In the genomic region with DNA sequence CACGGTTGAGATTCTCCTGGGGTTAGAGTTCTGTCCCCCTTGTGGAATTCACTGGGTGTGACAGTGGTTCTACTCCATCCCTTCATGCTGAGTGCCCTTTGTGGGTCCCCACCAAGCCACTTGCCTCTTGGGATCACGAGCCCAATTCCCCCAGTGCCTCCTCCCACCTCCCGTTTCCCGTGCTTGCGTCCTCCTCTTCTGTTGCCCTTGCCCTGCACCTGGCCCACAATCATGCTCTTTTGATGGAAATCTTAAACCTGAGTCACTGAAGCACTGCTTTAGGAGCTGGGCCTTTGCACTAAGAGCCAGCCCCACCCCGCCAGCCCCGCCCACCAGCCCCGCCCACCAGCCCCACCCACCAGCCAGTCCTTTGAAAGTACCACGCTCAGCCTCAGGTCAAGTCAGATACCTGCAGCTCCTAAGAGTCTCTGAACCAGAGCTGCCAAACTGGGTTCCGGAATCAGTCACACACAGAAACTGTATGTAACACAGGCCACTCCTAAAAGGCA, we compare ENCODE assay signal across 13 mouse cellular contexts.
A peak's percentile ranks its signal among the peaks of the same experiment; 100 is the strongest.
DNase-seq lines count a peak whose midpoint lies in the region; ATAC-seq and TF ChIP-seq lines count a peak whose summit lies in the region.
"Had no signal": no experiment of that assay in that cellular context is flagged by ENCODE, and none has a peak within 500 bp of the region (broad histone marks: within the 10 kb centered on the region; RNA-seq: fewer than 3 reads in every experiment).

No protein-coding gene starts in this region.

- no peaks in the 10 kb centered on the region for H3K27me3 ChIP-seq in CH12.LX (replicated peaks)
- no peaks in the 10 kb centered on the region for H3K27me3 ChIP-seq in kidney, embryonic 15.5 days
- no peaks in the 10 kb centered on the region for H3K27me3 ChIP-seq in neural tube, embryonic 15.5 days (replicated peaks)
- H3K27me3 ChIP-seq: forebrain, embryonic 12.5 days; hindbrain, embryonic 15.5 days had no signal

- H3K9me3 ChIP-seq in CH12.LX (replicated peaks; ENCODE audit: low read length): no peaks in the 10 kb centered on the region
- H3K9me3 ChIP-seq in kidney, embryonic 15.5 days (replicated peaks): no peaks in the 10 kb centered on the region
- H3K9me3 ChIP-seq in neural tube, embryonic 15.5 days (replicated peaks): no peaks in the 10 kb centered on the region
- H3K9me3 ChIP-seq: forebrain, embryonic 12.5 days; G1E; heart, embryonic 12.5 days; hindbrain, embryonic 15.5 days had no signal

- no peak overlapping the region for H3K9ac ChIP-seq in CH12.LX (ENCODE audit: insufficient read depth, low read depth)
- no peak overlapping the region for H3K9ac ChIP-seq in kidney, embryonic 15.5 days
- no peak overlapping the region for H3K9ac ChIP-seq in neural tube, embryonic 15.5 days (replicated peaks)
- H3K9ac ChIP-seq: forebrain, embryonic 12.5 days; heart, embryonic 12.5 days; hindbrain, embryonic 15.5 days had no signal

- no peak for TF ChIP-seq RAD21 in CH12.LX (IDR thresholded peaks at IDR 0.05; ENCODE audit: low read depth, low read length)

- in situ Hi-C loops in CH12.LX (cut with MboI; ENCODE audit: low pct_ligation_motif_present, low pct_unique_long_range_greater_than_20kb, low sequenced_read_pairs): loop anchor here (25.0 kb wide), 1 partner anchor 724 kb away; no protein-coding TSS in a partner anchor

- H3K27ac ChIP-seq in CH12.LX (ENCODE audit: insufficient read depth, low read depth): no peak overlapping the region
- peak overlapping the region; percentile 79 for H3K27ac ChIP-seq in kidney, embryonic 15.5 days
- no peak overlapping the region for H3K27ac ChIP-seq in neural tube, embryonic 15.5 days (replicated peaks)
- H3K27ac ChIP-seq: forebrain, embryonic 12.5 days; hindbrain, embryonic 15.5 days had no signal

- dilution Hi-C loops in CH12.LX (cut with MboI; ENCODE audit: extremely low pct_ligation_motif_present, extremely low pct_unique_long_range_greater_than_20kb, low sequenced_read_pairs): no loop called here

- no peak overlapping the region for H3K4me2 ChIP-seq in CH12.LX (ENCODE audit: insufficient read depth, low read depth, poor library complexity, severe bottlenecking)
- H3K4me2 ChIP-seq in kidney, embryonic 15.5 days: no peak overlapping the region
- no peak overlapping the region for H3K4me2 ChIP-seq in neural tube, embryonic 15.5 days
- H3K4me2 ChIP-seq: forebrain, embryonic 12.5 days; heart, embryonic 12.5 days; hindbrain, embryonic 15.5 days had no signal

- DNase-seq in CH12.LX (ENCODE audit: extremely low read depth) (peak; percentile 62), ZHBTc4 (ENCODE audit: low read depth, low spot score) (peak; percentile 81)
- no peak for DNase-seq in heart, adult 18-20 months
- DNase-seq in gastrocnemius, postnatal 10 days: no peak
- DNase-seq: layer of hippocampus, postnatal 36 days; lung, postnatal 14 days had no signal

- peak; percentile 73 for TF ChIP-seq POLR2A in CH12.LX (IDR thresholded peaks at IDR 0.05; ENCODE audit: low read depth, low read length)

- 0 out of 4 replicates have a peak, but pooled peaks of 1 of the 2 experiments have one; percentile 17 for TF ChIP-seq CTCF in CH12.LX (conservative IDR thresholded peaks at IDR 0.05 in 1 of 2, IDR thresholded peaks at IDR 0.05 in 1 of 2; ENCODE audit: low read depth in 2 of 2, low read length in 2 of 2)

- no peaks in the 10 kb centered on the region for H3K79me2 ChIP-seq in CH12.LX (replicated peaks; ENCODE audit: control insufficient read depth, extremely low read depth, insufficient read depth, poor library complexity, severe bottlenecking)

- 15% methylated on average over 10 of the region's 10 CpGs for WGBS in kidney, embryonic 15.5 days
- 17% methylated on average over 10 of the region's 10 CpGs for WGBS in neural tube, embryonic 15.5 days

- ATAC-seq in kidney, embryonic 15.5 days (replicated peaks; ENCODE audit: low FRiP score): peak; percentile 61
- ATAC-seq in megakaryocyte-erythroid progenitor cell, adult 5-6 weeks (replicated peaks; ENCODE audit: low FRiP score, low TSS enrichment, poor library complexity, severe bottlenecking): peak; percentile 48
- ATAC-seq in neural tube, embryonic 15.5 days (ENCODE audit: low FRiP score): no peak

- peak overlapping the region in 1 of 3 experiments; percentile 41 for H3K4me3 ChIP-seq in CH12.LX (replicated peaks in 1 of 3; ENCODE audit: low read depth in 2 of 3, low read length in 2 of 3, poor library complexity in 1 of 3)
- H3K4me3 ChIP-seq in kidney, embryonic 15.5 days (replicated peaks): no peak overlapping the region
- no peak overlapping the region for H3K4me3 ChIP-seq in neural tube, embryonic 15.5 days (replicated peaks)
- H3K4me3 ChIP-seq: forebrain, embryonic 12.5 days; heart, embryonic 12.5 days; hindbrain, embryonic 15.5 days had no signal

- H3K4me1 ChIP-seq in CH12.LX (ENCODE audit: control insufficient read depth in 1 of 2, insufficient read depth in 2 of 2): peaks cover 19 to 59% of the 10 kb centered on the region in 2 experiments
- peaks cover 18% of the 10 kb centered on the region for H3K4me1 ChIP-seq in kidney, embryonic 15.5 days
- H3K4me1 ChIP-seq in neural tube, embryonic 15.5 days: peaks cover 2% of the 10 kb centered on the region; the same call in 1 of the 2 replicates
- H3K4me1 ChIP-seq: forebrain, embryonic 12.5 days had no signal

- no peak for TF ChIP-seq EP300 in CH12.LX (IDR thresholded peaks at IDR 0.05; ENCODE audit: low read length)

- peaks cover 0 to 26% of the 10 kb centered on the region in 2 experiments for H3K36me3 ChIP-seq in CH12.LX (replicated peaks in 1 of 2; ENCODE audit: control insufficient read depth in 1 of 2, insufficient read depth in 1 of 2, low read length in 1 of 2)
- H3K36me3 ChIP-seq in kidney, embryonic 15.5 days: no peaks in the 10 kb centered on the region
- H3K36me3 ChIP-seq in neural tube, embryonic 15.5 days: no peaks in the 10 kb centered on the region
- H3K36me3 ChIP-seq: forebrain, embryonic 12.5 days; G1E; heart, embryonic 12.5 days; hindbrain, embryonic 15.5 days had no signal

TF ChIP-seq in CH12.LX, 34 proteins besides CTCF, POLR2A, EP300 and RAD21:
- peak; percentile 45 for TF ChIP-seq NELFE (IDR thresholded peaks at IDR 0.05; ENCODE audit: low read depth, low read length)
- peak; percentile 70 for TF ChIP-seq TBP (conservative IDR thresholded peaks at IDR 0.05; ENCODE audit: low read depth, low read length)
- no peak for TF ChIP-seq UBTF (IDR thresholded peaks at IDR 0.05; ENCODE audit: low read depth, low read length)

Comparison
In these comparisons a context has a peak if more than half of its experiments do, and no peak if none do; other contexts are left out.
1. DNase-seq: peak in CH12.LX (single experiment) and ZHBTc4 (single experiment); none in heart, adult 18-20 months (0 of 2) and gastrocnemius, postnatal 10 days (single experiment).